Mouse (Mus musculus) layer of hippocampus, postnatal 10 days (tissue): ENCODE results near the gene Fgd6. TPM values are rescaled to one million over a fixed set of nuclear protein-coding genes. Genes with fewer than 3 reads are reported as not detected.

ENCODE experiments used
- DNase-seq, 2 experiments: peaks; one replicate each; pipeline ENCODE4 v3.0.0; 2021; ENCODE audit warnings: low spot score in 2 of 2
- total RNA-seq, 2 experiments: library from RNA; stranded (reverse); gene quantifications; 2 replicates each; pipeline ENCODE4 v1.2.3; 2021

Fgd6 gene
- total RNA-seq, 2 experiments from 2014 or later = 8.5 to 8.9 TPM

- DNase-seq = no peak
These were observed 57.7 kb downstream of the Fgd6 start for GRCm38 (mm10) chr10:94093534-94093933.

GRCm38 (mm10) chr10:94095743-94096465 is 60.1 kb downstream of the Fgd6 start:
- DNase-seq = no peak

GRCm38 (mm10) chr10:94097081-94097845 is 61.5 kb downstream of the Fgd6 start:
- DNase-seq = no peak

- no peak for DNase-seq
These were observed 62.3 kb downstream of the Fgd6 start for GRCm38 (mm10) chr10:94098100-94098499.

- DNase-seq = no peak
These were observed 69.7 kb downstream of the Fgd6 start for GRCm38 (mm10) chr10:94105498-94105897.

- no peak for DNase-seq
These were observed 71.4 kb downstream of the Fgd6 start for GRCm38 (mm10) chr10:94107168-94107567.

- DNase-seq = no peak
These were observed 71.8 kb downstream of the Fgd6 start for GRCm38 (mm10) chr10:94107607-94108006.

GRCm38 (mm10) chr10:94108791-94109190 is 73.0 kb downstream of the Fgd6 start:
- no peak for DNase-seq

GRCm38 (mm10) chr10:94110834-94111754 is 75.3 kb downstream of the Fgd6 start:
- no peak for DNase-seq

- DNase-seq = no peak
These were observed 76.4 kb downstream of the Fgd6 start for GRCm38 (mm10) chr10:94112207-94112606.

GRCm38 (mm10) chr10:94115893-94116599 is 80.2 kb downstream of the Fgd6 start:
- peak; percentile 86 to 88 for DNase-seq

GRCm38 (mm10) chr10:94116781-94117340 is 81.1 kb downstream of the Fgd6 start:
- no peak for DNase-seq

- no peak for DNase-seq
These were observed 82.1 kb downstream of the Fgd6 start for GRCm38 (mm10) chr10:94117916-94118315.

GRCm38 (mm10) chr10:94118993-94119392 is 83.2 kb downstream of the Fgd6 start:
- DNase-seq = no peak

GRCm38 (mm10) chr10:94120676-94121075 is 84.9 kb downstream of the Fgd6 start:
- no peak for DNase-seq

GRCm38 (mm10) chr10:94122595-94122994 is 86.8 kb downstream of the Fgd6 start:
- no peak for DNase-seq

- DNase-seq = no peak
These were observed 87.8 kb downstream of the Fgd6 start for GRCm38 (mm10) chr10:94123581-94123980.

- DNase-seq = no peak
These were observed 88.6 kb downstream of the Fgd6 start for GRCm38 (mm10) chr10:94124376-94124775.

- DNase-seq = peak; percentile 70 to 74
These were observed 93.9 kb downstream of the Fgd6 start for GRCm38 (mm10) chr10:94129680-94130119.

- DNase-seq = no peak
These were observed 97.3 kb downstream of the Fgd6 start for GRCm38 (mm10) chr10:94133081-94133480.
